Mouse (Mus musculus) CH12.LX (cell line): ENCODE data around the gene Recql.

ENCODE experiments used
- CTCF ChIP-seq, 2 experiments: IDR thresholded peaks in 1 of 2; conservative IDR thresholded peaks in 1 of 2; 2 replicates each; pipeline ENCODE4 v1.5.1; 2011 to 2012; ENCODE audit warnings: low read depth in 2 of 2, low read length in 2 of 2, improper control_type of control experiment in 1 of 2, inconsistent platforms in 1 of 2, mild to moderate bottlenecking in 1 of 2, moderate library complexity in 1 of 2
- EP300 ChIP-seq: IDR thresholded peaks from 2 replicates; pipeline ENCODE4 v1.6.1; 2011; ENCODE audit warnings: low read length, improper control_type of control experiment
- MXI1 ChIP-seq: IDR thresholded peaks from 2 replicates; pipeline ENCODE4 v1.6.1; 2011; ENCODE audit warnings: mild to moderate bottlenecking, low read depth, low read length, improper control_type of control experiment
- NRF1 ChIP-seq: IDR thresholded peaks from 2 replicates; pipeline ENCODE4 v1.6.1; 2014; ENCODE audit warnings: low read depth, mild to moderate bottlenecking, inconsistent platforms, low read length, improper control_type of control experiment, moderate library complexity
- POLR2A ChIP-seq: IDR thresholded peaks from 2 replicates; pipeline ENCODE4 v1.6.1; 2011; ENCODE audit warnings: low read depth, mild to moderate bottlenecking, improper control_type of control experiment, low read length
- SIN3A ChIP-seq: IDR thresholded peaks from 2 replicates; pipeline ENCODE4 v1.6.1; 2012; ENCODE audit warnings: low read length, improper control_type of control experiment, inconsistent platforms
- ZC3H11A ChIP-seq: IDR thresholded peaks from 2 replicates; pipeline ENCODE4 v1.6.1; 2012; ENCODE audit warnings: low read depth, mild to moderate bottlenecking, inconsistent platforms, low read length, improper control_type of control experiment

DNA sequence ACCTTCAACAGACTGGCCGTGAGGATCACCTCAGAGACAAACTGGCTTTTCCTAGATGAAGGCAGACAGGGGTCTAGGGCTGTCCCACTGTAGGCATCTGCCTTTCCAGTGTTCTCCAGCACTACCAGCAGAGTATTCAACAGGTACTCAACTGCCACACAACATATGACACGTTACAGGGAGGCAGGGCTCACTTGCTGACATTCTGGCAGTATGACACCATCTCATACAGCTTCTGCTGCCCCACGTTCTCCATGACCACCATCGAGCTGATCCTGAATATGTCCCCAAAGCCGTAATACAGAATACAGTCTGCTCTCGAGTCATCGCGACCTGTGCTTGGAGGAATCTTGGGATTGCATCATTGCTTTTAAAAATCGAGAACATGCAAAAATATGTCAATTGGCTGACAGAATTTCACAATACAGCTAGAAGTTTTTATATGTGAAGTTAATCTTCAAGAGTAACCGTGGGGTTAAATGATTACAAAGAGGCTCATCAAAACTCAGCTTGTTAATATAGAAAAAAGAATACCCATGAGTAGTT, 20.3 kb downstream of the Recql start:
- TF ChIP-seq CTCF (conservative IDR thresholded peaks at IDR 0.05 in 1 of 2, IDR thresholded peaks at IDR 0.05 in 1 of 2; ENCODE audit: low read depth in 2 of 2, low read length in 2 of 2) (no peak), ZC3H11A (no peak), POLR2A (no peak), NRF1 (no peak), MXI1 (no peak), SIN3A (no peak), EP300 (no peak)
